Mouse (Mus musculus) thymus, postnatal 36 days (tissue): Measurements from ENCODE around the gene Atf7ip.

ENCODE experiments used
- DNase-seq, 2 experiments: peaks; one replicate each; pipeline ENCODE4 v3.0.0; 2022; ENCODE audit warnings: mixed read lengths in 2 of 2

Gene Atf7ip

DNA sequence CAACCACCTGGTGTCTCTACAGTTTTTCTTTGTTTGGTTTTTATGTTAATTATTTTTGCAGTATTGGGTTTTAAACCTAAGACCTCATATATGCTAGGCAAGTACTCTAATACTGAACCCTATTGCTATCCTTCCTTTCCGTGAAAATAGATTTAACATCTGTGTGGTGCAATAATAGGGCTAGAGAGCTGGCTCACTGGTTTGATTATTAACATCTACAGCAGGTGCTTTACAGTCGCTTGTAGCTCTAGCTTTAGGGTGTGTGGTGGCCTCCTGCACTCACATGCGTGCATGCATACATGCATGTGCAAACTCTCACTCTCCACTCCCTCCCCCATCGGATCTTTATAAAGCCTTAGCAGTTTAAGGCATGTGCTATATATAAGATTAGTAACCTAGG, 19.6 kb downstream of the Atf7ip start:
- no peak for DNase-seq

DNA sequence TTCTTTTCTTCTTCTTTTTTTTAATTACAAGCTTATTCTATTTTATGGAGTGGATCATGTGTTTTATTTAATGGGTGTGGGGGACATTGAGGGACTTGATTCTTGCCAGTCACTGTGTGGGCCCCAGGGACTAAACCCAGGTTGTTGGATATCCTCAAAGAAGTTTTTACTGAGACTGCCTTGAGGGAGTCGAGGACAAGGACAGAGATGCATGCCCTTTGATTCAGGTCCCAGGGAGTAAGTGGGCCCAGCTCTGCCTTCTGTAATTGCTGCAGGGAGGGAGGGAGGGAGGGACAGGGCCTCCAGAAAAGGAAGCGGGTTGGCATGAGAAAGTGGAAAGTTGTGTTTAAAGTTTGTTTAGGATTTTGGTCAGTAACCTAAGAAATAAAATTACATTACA, 23.2 kb downstream of the Atf7ip start:
- no peak for DNase-seq

- DNase-seq, result peak; percentile 65 to 78
Measured at GRCm38 (mm10) chr6:136531792-136532230, 25.8 kb downstream of the Atf7ip start.

DNA sequence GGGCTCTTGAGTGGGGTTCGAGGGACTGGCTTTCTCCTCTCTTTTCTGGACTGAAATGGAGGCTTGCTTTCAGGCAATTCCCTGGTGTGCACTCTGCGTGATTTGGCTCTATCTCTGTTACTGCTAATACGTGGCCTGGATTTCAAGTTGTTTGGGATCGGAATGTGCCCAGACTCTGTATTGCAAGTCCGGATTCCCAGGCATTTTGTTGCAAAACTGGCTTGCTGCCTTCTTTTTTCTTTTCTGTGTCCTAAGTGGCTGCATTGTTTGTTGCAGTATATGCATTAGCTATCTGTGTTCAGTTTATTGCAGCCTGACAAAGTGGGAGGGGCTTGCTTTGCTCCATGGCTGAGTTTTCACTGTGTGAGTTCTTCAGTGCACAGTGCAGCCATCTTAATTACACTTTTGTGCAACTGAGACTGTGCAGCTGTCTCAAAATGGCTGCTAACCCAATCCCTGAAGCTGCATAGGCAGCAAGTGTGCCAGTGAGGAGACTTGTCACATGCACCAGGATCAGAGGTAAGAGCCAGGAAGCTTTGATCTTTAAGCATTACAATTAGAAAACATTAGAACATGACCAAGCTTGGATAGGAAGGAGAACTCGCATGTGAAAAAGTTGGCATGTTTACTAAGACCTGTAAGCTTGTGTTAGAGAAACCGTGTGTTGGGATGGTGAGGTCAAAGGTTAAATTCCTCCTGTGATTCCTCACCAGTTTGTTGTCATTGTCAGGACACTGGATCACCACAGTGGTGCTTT, 26.7 kb downstream of the Atf7ip start:
- DNase-seq, result no peak

- DNase-seq, result no peak
Measured at GRCm38 (mm10) chr6:136533804-136534203, 27.8 kb downstream of the Atf7ip start.

DNA sequence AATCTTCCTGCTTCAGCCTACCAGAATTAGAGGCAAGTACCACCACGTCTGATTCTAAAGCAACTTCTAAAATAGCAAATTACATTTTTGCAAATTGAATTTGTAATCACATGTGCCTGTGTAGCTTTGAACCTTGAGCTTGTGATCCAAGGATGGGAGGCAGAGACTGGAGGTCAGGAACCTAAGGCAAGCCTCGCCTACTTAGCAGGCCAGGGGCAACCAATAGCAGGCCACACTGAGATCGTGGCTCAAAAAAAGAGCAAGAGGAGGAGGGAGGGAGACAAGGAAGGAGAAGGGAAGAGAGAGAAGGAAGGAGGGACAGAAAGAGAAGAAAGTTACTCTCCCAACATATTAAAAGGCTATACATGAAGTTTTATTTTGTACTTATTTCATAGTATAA, 28.5 kb downstream of the Atf7ip start:
- no peak for DNase-seq

- DNase-seq, result no peak
Measured at GRCm38 (mm10) chr6:136535176-136535575, 29.2 kb downstream of the Atf7ip start.

DNA sequence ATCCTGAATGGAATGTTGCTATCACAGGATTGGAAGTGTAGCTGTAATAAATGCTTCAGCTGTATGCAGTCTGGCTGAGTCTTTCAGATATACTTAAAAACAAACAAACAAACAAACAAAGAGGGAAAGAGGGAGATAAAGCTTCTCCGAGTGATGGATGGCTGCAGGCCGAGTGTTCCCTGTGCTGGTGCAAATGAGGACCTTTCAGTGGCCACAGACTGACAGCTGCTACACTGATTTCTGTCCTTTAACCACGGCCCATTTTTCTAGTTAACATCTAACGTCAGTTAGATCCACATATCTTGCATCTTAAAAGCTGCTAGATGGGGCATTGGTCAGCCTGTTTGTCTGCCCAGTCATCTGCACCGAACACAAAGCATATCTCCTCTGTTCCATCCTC, 30.2 kb downstream of the Atf7ip start:
- DNase-seq, result no peak

GRCm38 (mm10) chr6:136541350-136541749, 35.4 kb downstream of the Atf7ip start:
- DNase-seq, result no peak

DNA sequence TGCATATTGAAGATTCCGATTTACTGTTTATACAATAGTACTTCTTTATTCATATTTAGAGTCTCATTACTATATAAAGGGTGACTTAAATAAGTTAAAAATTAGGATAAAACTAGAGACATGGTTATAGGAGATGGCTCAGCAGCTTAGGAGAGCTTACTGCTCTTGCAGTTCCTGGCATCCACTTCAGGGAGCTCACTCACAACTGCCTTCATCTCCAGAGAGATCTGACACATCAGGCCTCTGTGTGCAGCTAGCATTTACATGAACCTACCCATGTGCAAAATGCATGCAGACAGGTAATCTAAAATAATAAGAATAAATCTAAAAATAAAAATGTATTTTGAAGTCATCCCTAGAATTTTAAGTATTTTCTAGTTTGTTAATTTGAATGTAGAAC, 36.1 kb downstream of the Atf7ip start:
- no peak for DNase-seq

DNA sequence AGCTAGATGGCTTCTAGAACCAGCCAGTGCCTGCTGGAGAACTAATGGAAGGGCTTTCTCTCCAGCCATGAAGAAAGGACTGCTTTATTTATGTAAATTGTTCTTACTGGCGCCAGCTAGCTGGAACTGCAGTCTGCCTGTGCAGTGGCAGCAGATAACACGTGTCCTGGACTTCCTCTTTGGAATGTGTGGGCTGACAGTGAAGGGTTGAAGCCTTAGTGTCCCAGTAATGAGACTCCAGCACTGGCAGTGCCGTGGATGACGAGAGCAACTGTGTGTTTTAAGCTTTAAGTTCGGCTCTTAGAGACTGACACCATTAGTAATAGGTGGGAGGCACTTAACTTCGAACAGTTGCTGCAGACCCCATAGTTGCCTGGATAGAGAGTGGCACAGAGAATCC, 37.2 kb downstream of the Atf7ip start:
- DNase-seq, result no peak

GRCm38 (mm10) chr6:136545284-136545870, 39.4 kb downstream of the Atf7ip start:
- no peak for DNase-seq

GRCm38 (mm10) chr6:136546286-136546685, 40.3 kb downstream of the Atf7ip start:
- DNase-seq, result no peak

GRCm38 (mm10) chr6:136546987-136547386, 41.0 kb downstream of the Atf7ip start:
- no peak for DNase-seq

GRCm38 (mm10) chr6:136548041-136548770, 42.2 kb downstream of the Atf7ip start:
- DNase-seq, result no peak

- no peak for DNase-seq
Measured at GRCm38 (mm10) chr6:136548796-136549195, 42.8 kb downstream of the Atf7ip start.

DNA sequence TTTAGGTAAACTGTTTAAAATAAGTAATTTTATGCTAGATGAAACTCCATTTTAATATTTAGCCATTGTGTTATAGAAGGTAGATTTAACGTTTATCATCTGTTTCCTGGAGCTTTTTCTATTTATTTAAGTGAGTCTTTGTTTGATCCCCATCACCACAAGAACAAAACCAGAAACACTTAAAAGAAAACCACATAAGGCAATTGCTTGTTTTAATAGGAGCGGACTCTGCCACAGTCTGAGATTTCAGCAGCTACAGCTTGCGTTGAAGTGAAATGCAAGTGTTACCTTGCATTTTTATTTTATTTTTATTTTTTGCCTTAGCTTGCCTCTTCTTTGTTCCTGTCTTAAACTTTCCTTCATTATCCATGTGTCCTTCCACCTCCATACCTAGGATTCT, 43.6 kb downstream of the Atf7ip start:
- DNase-seq, result no peak

- DNase-seq, result no peak
Measured at GRCm38 (mm10) chr6:136550596-136551304, 44.8 kb downstream of the Atf7ip start.

- no peak for DNase-seq
Measured at GRCm38 (mm10) chr6:136551550-136552109, 45.7 kb downstream of the Atf7ip start.

DNA sequence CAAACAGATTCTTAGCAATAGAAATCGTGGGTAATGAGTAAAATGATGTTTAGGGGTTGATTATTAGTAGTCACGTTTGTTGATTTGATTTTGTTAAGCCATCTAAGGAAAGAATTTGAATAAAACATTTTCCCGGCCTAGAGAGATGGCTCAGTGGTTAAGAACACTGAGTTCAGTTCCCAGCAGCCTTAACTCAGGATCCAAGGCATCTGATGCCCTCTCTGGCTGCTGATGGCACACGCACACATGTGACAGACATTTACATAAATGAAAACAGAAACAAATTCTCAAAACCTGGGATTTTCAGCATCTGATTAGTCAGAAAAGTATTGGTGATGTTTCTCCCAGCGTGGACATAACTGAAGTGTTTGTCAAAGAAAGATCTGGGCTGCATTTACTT, 47.2 kb downstream of the Atf7ip start:
- no peak for DNase-seq

DNA sequence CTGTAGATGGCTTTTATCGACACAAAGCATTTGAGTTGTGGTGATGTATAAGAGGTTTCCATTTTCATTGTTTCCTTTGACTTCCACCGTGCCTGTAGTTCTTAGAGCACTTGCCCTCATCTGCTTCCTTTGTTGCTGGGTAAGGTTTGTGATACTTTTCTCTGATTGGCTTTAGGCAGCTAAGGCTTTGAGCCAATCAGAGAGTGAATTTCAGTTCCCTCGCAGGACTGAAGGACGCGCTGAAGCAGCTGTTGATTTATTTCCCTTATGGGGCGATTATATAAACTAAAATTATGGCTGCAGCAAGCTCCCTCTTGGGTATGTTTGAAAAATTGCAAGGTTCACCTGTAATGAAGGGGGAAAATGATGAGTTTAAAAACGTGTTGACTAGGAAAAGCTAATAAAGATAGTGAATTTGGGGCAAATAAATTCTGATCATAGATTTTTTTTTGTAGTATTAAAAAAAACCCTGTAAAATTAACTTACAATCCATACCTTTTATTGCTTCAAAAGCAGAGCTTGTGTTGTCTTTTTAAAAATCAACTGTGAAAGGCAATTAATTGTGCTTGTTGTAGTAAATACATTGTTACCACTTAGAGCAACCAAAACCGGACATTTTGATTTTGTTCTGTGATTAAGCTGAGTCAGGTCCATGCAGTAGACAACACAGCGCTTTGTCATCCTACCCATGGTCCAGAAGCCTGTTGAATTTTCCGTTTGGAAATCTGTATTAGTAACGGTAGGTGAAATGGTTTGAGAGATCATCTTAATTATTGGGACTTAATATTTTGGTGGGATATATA, 48.0 kb downstream of the Atf7ip start:
- DNase-seq, result peak; percentile 39 to 66
